Mouse (Mus musculus) heart, embryonic 13.5 days (tissue): ENCODE data around the gene Tiparp. TPM values are rescaled to one million over a fixed set of nuclear protein-coding genes. Genes with fewer than 3 reads are reported as not detected.
A peak's percentile ranks its signal among the peaks of the same experiment; 100 is the strongest.

Experiments
- ATAC-seq: fragments of 200-750 bp; cut with Nextera tagmentation; 2 replicates; pipeline ENCODE4 v1.8.0; 2017; ENCODE audit warnings: moderate TSS enrichment; ENCODE audit not compliant: insufficient number of reproducible peaks, low FRiP score, low TSS enrichment; ENCODE audit errors: extremely low read depth
- H3K27ac ChIP-seq: fragments of 300-500 bp; sonication (generic); replicated peaks from 2 replicates; pipeline ENCODE4 v1.5.1; 2015; ENCODE audit warnings: moderate library complexity, mild to moderate bottlenecking, inconsistent platforms
- H3K27me3 ChIP-seq: fragments of 300-500 bp; sonication (generic); replicated peaks from 2 replicates; pipeline ENCODE4 v1.6.1; 2015; ENCODE audit warnings: mild to moderate bottlenecking, inconsistent platforms
- H3K36me3 ChIP-seq: fragments of 300-500 bp; sonication (generic); 2 replicates; pipeline ENCODE4 v1.6.1; 2015; ENCODE audit warnings: mild to moderate bottlenecking, inconsistent platforms
- H3K4me1 ChIP-seq: fragments of 300-500 bp; sonication (generic); 2 replicates; pipeline ENCODE4 v1.6.1; 2015; ENCODE audit warnings: inconsistent platforms
- H3K4me2 ChIP-seq: fragments of 300-500 bp; sonication (generic); 2 replicates; pipeline ENCODE4 v1.6.1; 2015; ENCODE audit warnings: inconsistent platforms, mild to moderate bottlenecking, moderate library complexity
- H3K4me3 ChIP-seq: fragments of 300-500 bp; sonication (generic); 2 replicates; pipeline ENCODE4 v1.5.1; 2015; ENCODE audit warnings: moderate library complexity, mild to moderate bottlenecking, inconsistent platforms
- H3K9ac ChIP-seq: fragments of 300-500 bp; sonication (generic); 2 replicates; pipeline ENCODE4 v1.6.1; 2015; ENCODE audit warnings: inconsistent platforms, mild to moderate bottlenecking, moderate library complexity
- H3K9me3 ChIP-seq: fragments of 300-500 bp; sonication (generic); 2 replicates; pipeline ENCODE4 v1.6.1; 2016; ENCODE audit warnings: inconsistent platforms
- whole genome bisulfite sequencing: fragments of 180-500 bp; shearing (Covaris S2); methylation state at CpG from one replicate; pipeline ENCODE4 v1.1.7; 2015; ENCODE audit warnings: mixed read lengths; 5-methylcytosine and 5-hydroxymethylcytosine counted together
- polyA plus RNA-seq: library from polyadenylated mRNA; unstranded; fragments of >200 nt; fragmentation: Nextera tagmentation; extraction: Ambion mirVana; gene quantifications from 2 replicates; pipeline ENCODE4 v1.2.1, GENCODE M21; 2015

The Tiparp gene
- polyA plus RNA-seq, 1 experiment from 2014 or later = 25.1 TPM

DNA sequence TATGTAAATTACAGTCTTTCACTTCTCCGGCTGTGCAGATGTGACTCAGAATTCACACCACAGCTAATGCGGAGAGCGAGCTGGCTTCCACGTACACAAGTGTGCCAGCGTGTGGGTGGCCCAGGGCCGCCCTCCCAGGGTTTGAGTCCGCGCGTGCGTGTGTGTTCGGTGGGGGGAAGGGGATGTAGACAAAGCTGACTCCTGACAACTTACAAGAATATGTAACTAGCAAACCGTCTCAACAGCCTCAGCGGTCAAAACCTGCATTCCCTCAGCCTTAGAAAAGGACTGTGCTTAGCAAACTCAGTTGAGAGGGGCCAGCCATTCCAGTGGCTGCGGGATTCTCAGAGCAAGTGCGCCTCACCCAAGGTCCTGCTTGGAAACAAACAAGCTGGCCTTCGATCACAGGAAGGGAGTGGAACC is 58.3 kb downstream of the Tiparp start:
- 3% methylated on average over 16 of the region's 16 CpGs for whole genome bisulfite sequencing
- Histone ChIP-seq H3K4me3 (peak overlapping the region; percentile 45), H3K4me1 (peaks cover 12% of the 10 kb centered on the region), H3K36me3 (no peaks in the 10 kb centered on the region), H3K9ac (peak overlapping the region; percentile 75), H3K27ac (0 out of 2 replicates have a peak overlapping the region, but pooled peaks have one; percentile 5), H3K27me3 (no peaks in the 10 kb centered on the region), H3K4me2 (peak overlapping the region; percentile 69), H3K9me3 (no peaks in the 10 kb centered on the region)
- ATAC-seq = no peak

DNA sequence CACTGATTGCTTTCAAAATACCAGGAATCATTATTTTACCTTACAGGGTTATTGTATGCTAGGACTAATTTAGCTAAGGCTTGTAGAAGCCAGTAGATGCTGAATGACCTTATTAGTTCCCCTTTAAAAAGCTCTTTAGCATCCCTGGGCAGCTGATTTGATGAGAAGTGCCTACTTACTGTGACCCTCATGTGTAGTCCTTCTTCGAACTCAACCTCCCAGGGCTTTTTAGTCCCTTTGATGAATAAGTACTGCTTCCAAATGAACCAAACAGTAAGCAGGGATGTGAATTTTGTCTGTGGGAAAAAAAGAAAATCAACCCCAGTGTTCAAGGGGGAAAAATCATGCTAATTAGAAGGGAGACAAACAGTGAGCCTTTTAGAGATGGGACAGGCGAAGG is 58.8 kb downstream of the Tiparp start:
- H3K9ac ChIP-seq = peak overlapping the region; percentile 75

DNA sequence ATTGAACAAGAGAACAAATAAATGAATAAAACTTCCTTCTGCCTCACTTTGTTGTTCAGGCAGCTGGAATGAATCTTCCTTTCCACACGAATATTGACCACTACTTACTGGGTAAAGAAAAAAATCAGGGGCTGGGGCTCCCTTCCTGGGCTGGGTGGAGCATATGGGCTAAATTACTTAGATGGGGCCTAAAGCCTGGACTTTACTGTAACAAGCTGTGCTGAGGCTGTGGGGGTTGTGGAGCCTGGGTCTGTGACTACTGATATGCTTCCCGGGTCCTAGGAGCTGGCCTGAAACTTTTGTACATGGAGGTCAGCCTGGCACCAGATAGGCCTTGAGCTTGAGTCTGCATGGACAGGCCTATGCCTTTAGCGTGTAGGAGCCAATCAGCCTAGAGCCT is 60.2 kb downstream of the Tiparp start:
- Histone ChIP-seq H3K4me2 (no peak overlapping the region), H3K27me3 (no peaks in the 10 kb centered on the region), H3K27ac (no peak overlapping the region), H3K9ac (no peak overlapping the region), H3K4me3 (no peak overlapping the region), H3K9me3 (no peaks in the 10 kb centered on the region), H3K36me3 (no peaks in the 10 kb centered on the region), H3K4me1 (peaks cover 12% of the 10 kb centered on the region)
- WGBS = 74% methylated on average over 3 of the region's 3 CpGs
- ATAC-seq = no peak

More for the DNA sequence above, 58.8 kb downstream of the Tiparp start:
- peaks cover 12% of the 10 kb centered on the region for H3K4me1 ChIP-seq
- H3K36me3 ChIP-seq = no peaks in the 10 kb centered on the region
- H3K27ac ChIP-seq = 0 out of 2 replicates have a peak overlapping the region, but pooled peaks have one; percentile 5
- peak overlapping the region; percentile 69 for H3K4me2 ChIP-seq
- H3K9me3 ChIP-seq = no peaks in the 10 kb centered on the region
- 79% methylated on average over 2 of the region's 2 CpGs for WGBS
- no peak for ATAC-seq
- no peaks in the 10 kb centered on the region for H3K27me3 ChIP-seq
- peak overlapping the region; percentile 45; the same call in 1 of the 2 replicates for H3K4me3 ChIP-seq

DNA sequence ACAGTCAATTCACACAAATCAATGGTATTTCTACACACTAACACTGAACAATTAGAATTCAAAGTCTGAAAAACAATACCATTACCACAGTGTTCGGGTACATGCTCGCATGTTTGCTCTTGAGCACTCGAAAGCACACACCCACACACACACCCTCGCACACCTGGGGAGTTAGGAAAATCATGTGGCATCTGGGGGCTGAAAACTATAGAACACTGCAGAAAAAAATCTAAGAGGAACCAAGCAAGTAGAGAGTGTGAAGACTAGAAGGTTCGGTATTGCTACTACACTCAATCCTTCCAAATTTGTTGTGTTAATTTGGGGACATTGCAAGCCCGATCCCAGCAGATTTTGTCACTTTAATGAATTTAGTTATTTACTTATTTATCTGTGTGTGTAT is 64.6 kb downstream of the Tiparp start:
- H3K4me2 ChIP-seq = no peak overlapping the region
- no peak for ATAC-seq
- WGBS = 87% methylated on average over 6 of the region's 6 CpGs

DNA sequence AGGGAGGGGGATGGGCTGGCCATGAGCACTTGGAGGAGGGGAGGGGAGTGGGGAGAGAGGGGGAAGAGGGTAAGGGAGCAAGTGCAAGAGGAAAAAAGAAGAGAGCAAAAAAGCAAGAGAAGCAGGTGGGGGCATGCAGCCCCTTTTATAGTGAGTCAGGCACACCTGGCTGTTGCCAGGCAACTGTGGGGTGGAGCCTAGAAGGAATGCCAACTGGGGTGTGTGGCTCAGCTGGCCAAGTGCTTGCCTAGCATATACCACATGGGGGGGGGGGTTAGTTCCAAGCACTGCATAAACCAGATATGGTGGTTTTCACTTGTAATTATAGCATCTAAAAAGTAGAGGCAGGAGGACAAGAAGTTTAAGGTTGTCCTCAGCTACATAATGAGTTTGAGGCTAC is 66.3 kb downstream of the Tiparp start:
- Histone ChIP-seq H3K27ac (no peak overlapping the region), H3K4me1 (no peaks in the 10 kb centered on the region; the same call in 1 of the 2 replicates), H3K9ac (no peak overlapping the region), H3K36me3 (no peaks in the 10 kb centered on the region), H3K27me3 (no peaks in the 10 kb centered on the region), H3K4me3 (no peak overlapping the region), H3K4me2 (no peak overlapping the region), H3K9me3 (no peaks in the 10 kb centered on the region)
- ATAC-seq = no peak

More for the DNA sequence above, 64.6 kb downstream of the Tiparp start:
- H3K27me3 ChIP-seq = no peaks in the 10 kb centered on the region
- H3K9me3 ChIP-seq = no peaks in the 10 kb centered on the region
- no peak overlapping the region for H3K4me3 ChIP-seq
- H3K27ac ChIP-seq = no peak overlapping the region
- no peaks in the 10 kb centered on the region for H3K36me3 ChIP-seq
- H3K4me1 ChIP-seq = no peaks in the 10 kb centered on the region
- H3K9ac ChIP-seq = no peak overlapping the region

DNA sequence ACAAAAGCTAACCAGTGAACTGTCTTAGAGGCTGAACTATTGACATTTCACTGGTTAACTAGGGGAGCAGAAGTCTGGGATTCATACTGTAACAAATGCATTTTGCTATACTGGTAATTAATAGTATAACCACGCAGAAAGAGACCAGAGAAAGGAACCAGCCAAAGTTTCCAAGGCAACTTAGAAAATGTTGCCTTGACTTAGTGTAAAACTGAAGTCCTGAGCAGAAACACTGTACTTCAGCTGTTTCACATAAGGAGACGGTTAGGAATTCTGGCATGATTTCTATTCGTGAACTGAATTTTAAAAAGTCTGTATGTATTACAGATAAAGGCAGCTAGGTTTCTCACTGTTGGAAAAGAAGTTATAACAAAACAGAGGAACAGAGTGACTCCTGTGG is 67.0 kb downstream of the Tiparp start:
- Histone ChIP-seq H3K27ac (no peak overlapping the region), H3K27me3 (no peaks in the 10 kb centered on the region), H3K36me3 (no peaks in the 10 kb centered on the region), H3K4me1 (no peaks in the 10 kb centered on the region; the same call in 1 of the 2 replicates), H3K9me3 (no peaks in the 10 kb centered on the region), H3K4me3 (no peak overlapping the region), H3K4me2 (no peak overlapping the region), H3K9ac (no peak overlapping the region)
- no peak for ATAC-seq
- 77% methylated on average over 3 of the region's 3 CpGs for WGBS

DNA sequence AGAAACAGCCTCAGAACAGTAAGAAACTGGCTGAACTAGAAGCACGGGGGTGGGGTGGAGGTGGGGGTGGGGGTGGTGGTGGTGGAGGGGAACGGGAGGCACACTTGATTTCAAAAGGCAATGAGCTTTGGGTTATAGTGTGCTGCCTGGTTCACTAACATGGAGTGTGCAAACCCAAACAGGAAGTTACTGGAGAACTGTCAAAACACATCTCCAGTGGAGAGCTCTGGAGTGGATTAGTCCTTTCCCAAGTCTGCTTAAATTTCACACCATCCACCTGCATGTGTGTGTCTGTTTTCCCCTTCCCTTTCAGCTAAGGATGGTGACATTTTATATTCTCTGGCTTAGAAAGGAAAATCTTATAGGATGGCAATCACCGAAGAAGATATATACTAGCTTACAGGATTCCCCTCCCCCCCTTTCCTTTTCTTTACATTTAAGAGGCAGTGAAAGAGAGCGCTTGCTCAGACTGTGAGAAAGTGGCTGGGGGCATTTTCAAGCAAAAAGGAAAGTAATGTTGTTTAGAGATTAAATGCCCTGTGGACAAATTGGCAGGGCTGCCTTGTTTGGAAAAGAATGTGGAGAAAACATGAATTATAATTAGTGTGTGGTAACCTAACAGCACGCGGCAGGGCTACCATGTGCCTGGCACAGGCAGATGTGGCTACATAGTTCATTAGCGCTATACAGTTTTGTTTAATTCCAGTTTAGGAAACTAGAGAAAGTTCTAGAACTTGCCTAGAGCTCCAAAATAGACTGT is 70.0 kb downstream of the Tiparp start:
- Histone ChIP-seq H3K4me3 (no peak overlapping the region), H3K9ac (no peak overlapping the region), H3K27ac (no peak overlapping the region), H3K4me2 (no peak overlapping the region), H3K9me3 (no peaks in the 10 kb centered on the region), H3K36me3 (no peaks in the 10 kb centered on the region), H3K27me3 (no peaks in the 10 kb centered on the region), H3K4me1 (peaks cover 15% of the 10 kb centered on the region)
- WGBS = 61% methylated on average over 7 of the region's 7 CpGs
- no peak for ATAC-seq

DNA sequence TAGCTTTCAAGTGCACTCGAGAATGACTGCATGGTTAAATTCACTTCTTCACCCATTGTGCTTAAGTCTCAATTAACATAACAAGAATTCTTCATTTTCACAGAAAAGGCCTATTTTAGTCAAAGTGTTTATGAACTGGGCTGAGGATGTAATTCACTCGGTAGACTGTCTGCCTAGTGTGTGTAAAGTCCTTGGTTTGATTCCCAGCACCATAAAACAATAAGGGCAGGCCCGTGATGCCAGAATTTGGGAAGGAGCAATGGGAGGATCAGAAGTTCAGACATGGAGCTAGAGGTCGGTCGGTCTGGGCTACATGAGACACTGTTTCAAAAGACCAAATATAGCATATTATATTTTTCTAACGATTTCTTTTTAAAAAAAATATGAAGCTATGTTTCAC is 70.9 kb downstream of the Tiparp start:
- ATAC-seq = no peak
- no peak overlapping the region for H3K27ac ChIP-seq
- H3K4me1 ChIP-seq = peaks cover 23% of the 10 kb centered on the region
- 80% methylated on average over 6 of the region's 6 CpGs for WGBS
- H3K36me3 ChIP-seq = no peaks in the 10 kb centered on the region
- no peaks in the 10 kb centered on the region for H3K9me3 ChIP-seq
- H3K27me3 ChIP-seq = no peaks in the 10 kb centered on the region
- H3K4me2 ChIP-seq = no peak overlapping the region
- H3K4me3 ChIP-seq = no peak overlapping the region
- H3K9ac ChIP-seq = no peak overlapping the region

DNA sequence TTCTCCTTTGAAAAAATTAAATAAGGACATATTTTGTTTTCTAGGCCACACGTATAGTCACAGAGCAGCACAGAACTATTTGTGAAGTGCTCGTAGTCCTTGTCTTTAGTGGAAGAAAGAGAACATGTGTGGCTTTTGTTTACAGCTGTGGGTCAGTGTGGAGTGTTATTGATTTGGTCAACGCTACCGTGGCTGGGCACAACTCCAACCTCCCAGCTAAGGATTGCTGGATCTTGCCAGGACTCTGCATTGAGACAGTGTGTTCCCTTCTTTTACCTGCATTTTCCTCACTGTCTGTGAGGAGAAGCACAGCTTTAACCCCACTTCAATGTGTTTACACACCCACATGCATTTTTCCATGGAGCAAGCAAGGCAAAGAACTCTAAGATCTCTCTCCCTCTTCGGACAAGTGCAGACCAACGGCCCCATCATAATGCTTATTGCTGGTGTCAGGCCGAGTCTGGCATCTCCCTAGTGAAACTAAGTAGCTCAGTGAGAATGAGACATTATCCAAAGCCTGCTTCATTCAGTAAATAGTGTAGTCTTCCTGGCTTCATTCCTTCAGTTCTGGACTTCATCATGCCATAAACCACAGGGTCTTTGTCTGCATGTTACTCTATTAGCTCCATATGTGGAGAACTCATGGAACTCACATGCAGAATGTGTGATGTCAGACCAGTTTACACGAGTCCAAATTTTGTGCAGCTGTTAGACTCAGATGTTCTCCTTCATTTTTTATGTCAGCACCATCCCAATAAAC is 73.3 kb downstream of the Tiparp start:
- Histone ChIP-seq H3K9me3 (no peaks in the 10 kb centered on the region), H3K4me1 (peaks cover 28% of the 10 kb centered on the region), H3K27me3 (no peaks in the 10 kb centered on the region), H3K9ac (no peak overlapping the region), H3K4me2 (no peak overlapping the region), H3K27ac (0 out of 2 replicates have a peak overlapping the region, but pooled peaks have one; percentile 17), H3K36me3 (no peaks in the 10 kb centered on the region), H3K4me3 (no peak overlapping the region)
- 72% methylated on average over 8 of the region's 8 CpGs for WGBS
- ATAC-seq = no peak

DNA sequence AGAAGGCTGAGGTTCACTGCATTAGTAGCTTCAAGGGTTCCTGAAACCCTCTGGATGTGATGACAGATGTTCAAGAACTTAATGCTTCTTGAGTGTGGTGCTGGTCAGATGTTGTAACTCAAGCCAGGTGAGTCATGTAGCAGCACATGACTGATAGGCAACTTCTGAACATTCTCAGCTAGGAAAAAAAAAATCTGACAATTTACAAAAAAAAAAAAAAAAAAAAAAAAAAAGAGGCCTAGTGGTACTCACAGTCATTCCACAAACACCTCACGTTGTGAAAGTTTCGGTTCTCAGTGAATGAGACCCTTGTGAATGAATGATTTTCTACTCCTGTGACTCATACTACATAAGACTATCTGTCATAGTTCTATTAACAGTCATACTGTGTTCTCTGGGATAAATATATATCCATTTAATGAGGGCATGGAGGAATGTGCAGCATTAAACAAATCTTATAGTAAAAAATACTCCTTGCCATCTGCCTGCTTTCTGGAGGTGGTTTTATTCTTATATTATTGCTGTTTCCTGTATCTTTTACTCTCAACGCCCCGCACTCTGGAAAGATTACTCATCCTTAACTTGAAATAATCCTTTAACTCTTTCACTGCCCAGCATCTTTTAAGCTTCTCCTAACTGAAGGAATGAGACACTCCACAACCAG is 75.3 kb downstream of the Tiparp start:
- Histone ChIP-seq H3K36me3 (no peaks in the 10 kb centered on the region), H3K4me2 (peak overlapping the region; percentile 45), H3K9ac (no peak overlapping the region), H3K27me3 (no peaks in the 10 kb centered on the region), H3K4me3 (no peak overlapping the region), H3K4me1 (peaks cover 41% of the 10 kb centered on the region), H3K9me3 (no peaks in the 10 kb centered on the region), H3K27ac (peak overlapping the region; percentile 36; the same call in 1 of the 2 replicates)
- ATAC-seq = no peak
- WGBS = 17% methylated on average over 4 of the region's 4 CpGs
